Mouse (Mus musculus): ENCODE measurements around the gene Gsg1. TPM values are rescaled to one million over a fixed set of nuclear protein-coding genes. Genes with fewer than 3 reads are reported as not detected.

The Gsg1 gene
- polyA plus RNA-seq, 1 experiment from 2014 or later = 0.74 TPM

- no peak for ATAC-seq (ENCODE audit: insufficient number of reproducible peaks, insufficient read depth, low FRiP score, low read depth)
- no peak overlapping the region for H3K4me2 ChIP-seq (ENCODE audit: low read length)
- 67% methylated on average over 6 of the region's 6 CpGs for WGBS
- no peaks in the 10 kb centered on the region for H3K27me3 ChIP-seq (ENCODE audit: control insufficient read depth, insufficient read depth, low read length)
- no peak overlapping the region for H3K9ac ChIP-seq (ENCODE audit: low read length)
- no peaks in the 10 kb centered on the region; a peak in 1 of 4 replicates for H3K4me1 ChIP-seq (ENCODE audit: control insufficient read depth in 2 of 2, insufficient read depth in 2 of 2, low read length in 2 of 2)
- no peaks in the 10 kb centered on the region for H3K9me3 ChIP-seq (ENCODE audit: control insufficient read depth, low read length)
- H3K4me3 ChIP-seq (ENCODE audit: control insufficient read depth in 1 of 2, insufficient read depth in 1 of 2, low read depth in 1 of 2, low read length in 2 of 2) = no peak overlapping the region
- H3K27ac ChIP-seq (replicated peaks in 1 of 2; ENCODE audit: control insufficient read depth in 1 of 2, insufficient read depth in 1 of 2, low read depth in 2 of 2, low read length in 2 of 2) = no peak overlapping the region
- H3K36me3 ChIP-seq (ENCODE audit: control insufficient read depth, insufficient read depth, low read length) = no peaks in the 10 kb centered on the region
Measured at GRCm38 (mm10) chr6:135294150-135294549, 40.0 kb upstream of the Gsg1 start.

GRCm38 (mm10) chr6:135292391-135292790 lies 38.2 kb upstream of the Gsg1 start:
- Histone ChIP-seq H3K36me3 (ENCODE audit: control insufficient read depth, insufficient read depth, low read length) (no peaks in the 10 kb centered on the region), H3K4me3 (ENCODE audit: control insufficient read depth in 1 of 2, insufficient read depth in 1 of 2, low read depth in 1 of 2, low read length in 2 of 2) (no peak overlapping the region), H3K4me1 (ENCODE audit: control insufficient read depth in 2 of 2, insufficient read depth in 2 of 2, low read length in 2 of 2) (no peaks in the 10 kb centered on the region), H3K27me3 (ENCODE audit: control insufficient read depth, insufficient read depth, low read length) (no peaks in the 10 kb centered on the region), H3K9ac (ENCODE audit: low read length) (no peak overlapping the region), H3K9me3 (ENCODE audit: control insufficient read depth, low read length) (no peaks in the 10 kb centered on the region), H3K27ac (replicated peaks in 1 of 2; ENCODE audit: control insufficient read depth in 1 of 2, insufficient read depth in 1 of 2, low read depth in 2 of 2, low read length in 2 of 2) (no peak overlapping the region), H3K4me2 (ENCODE audit: low read length) (no peak overlapping the region)
- WGBS = 67% methylated on average over 4 of the region's 4 CpGs
- ATAC-seq (ENCODE audit: insufficient number of reproducible peaks, insufficient read depth, low FRiP score, low read depth) = no peak

GRCm38 (mm10) chr6:135279856-135280255 lies 25.7 kb upstream of the Gsg1 start:
- Histone ChIP-seq H3K27ac (replicated peaks in 1 of 2; ENCODE audit: control insufficient read depth in 1 of 2, insufficient read depth in 1 of 2, low read depth in 2 of 2, low read length in 2 of 2) (no peak overlapping the region), H3K36me3 (ENCODE audit: control insufficient read depth, insufficient read depth, low read length) (no peaks in the 10 kb centered on the region), H3K4me2 (ENCODE audit: low read length) (no peak overlapping the region), H3K4me3 (ENCODE audit: control insufficient read depth in 1 of 2, insufficient read depth in 1 of 2, low read depth in 1 of 2, low read length in 2 of 2) (no peak overlapping the region), H3K4me1 (ENCODE audit: control insufficient read depth in 2 of 2, insufficient read depth in 2 of 2, low read length in 2 of 2) (no peaks in the 10 kb centered on the region; a peak in 1 of 4 replicates), H3K9ac (ENCODE audit: low read length) (no peak overlapping the region), H3K9me3 (ENCODE audit: control insufficient read depth, low read length) (no peaks in the 10 kb centered on the region), H3K27me3 (ENCODE audit: control insufficient read depth, insufficient read depth, low read length) (no peaks in the 10 kb centered on the region)
- ATAC-seq (ENCODE audit: insufficient number of reproducible peaks, insufficient read depth, low FRiP score, low read depth) = no peak
- 52% methylated on average over 10 of the region's 10 CpGs for WGBS

- Histone ChIP-seq H3K4me2 (ENCODE audit: low read length) (no peak overlapping the region), H3K4me3 (ENCODE audit: control insufficient read depth in 1 of 2, insufficient read depth in 1 of 2, low read depth in 1 of 2, low read length in 2 of 2) (no peak overlapping the region), H3K27ac (replicated peaks in 1 of 2; ENCODE audit: control insufficient read depth in 1 of 2, insufficient read depth in 1 of 2, low read depth in 2 of 2, low read length in 2 of 2) (no peak overlapping the region), H3K27me3 (ENCODE audit: control insufficient read depth, insufficient read depth, low read length) (no peaks in the 10 kb centered on the region), H3K9me3 (ENCODE audit: control insufficient read depth, low read length) (no peaks in the 10 kb centered on the region), H3K36me3 (ENCODE audit: control insufficient read depth, insufficient read depth, low read length) (no peaks in the 10 kb centered on the region), H3K9ac (ENCODE audit: low read length) (no peak overlapping the region), H3K4me1 (ENCODE audit: control insufficient read depth in 2 of 2, insufficient read depth in 2 of 2, low read length in 2 of 2) (no peaks in the 10 kb centered on the region; a peak in 1 of 4 replicates)
- ATAC-seq (ENCODE audit: insufficient number of reproducible peaks, insufficient read depth, low FRiP score, low read depth) = no peak
- WGBS = 66% methylated on average over 5 of the region's 5 CpGs
Measured at GRCm38 (mm10) chr6:135279286-135279685, 25.1 kb upstream of the Gsg1 start.

- Histone ChIP-seq H3K4me1 (ENCODE audit: control insufficient read depth in 2 of 2, insufficient read depth in 2 of 2, low read length in 2 of 2) (peaks cover 0 to 2% of the 10 kb centered on the region in 2 experiments; a peak in 1 of 4 replicates), H3K36me3 (ENCODE audit: control insufficient read depth, insufficient read depth, low read length) (no peaks in the 10 kb centered on the region), H3K9ac (ENCODE audit: low read length) (no peak overlapping the region), H3K4me2 (ENCODE audit: low read length) (no peak overlapping the region), H3K4me3 (ENCODE audit: control insufficient read depth in 1 of 2, insufficient read depth in 1 of 2, low read depth in 1 of 2, low read length in 2 of 2) (no peak overlapping the region), H3K9me3 (ENCODE audit: control insufficient read depth, low read length) (no peaks in the 10 kb centered on the region), H3K27ac (replicated peaks in 1 of 2; ENCODE audit: control insufficient read depth in 1 of 2, insufficient read depth in 1 of 2, low read depth in 2 of 2, low read length in 2 of 2) (no peak overlapping the region), H3K27me3 (ENCODE audit: control insufficient read depth, insufficient read depth, low read length) (no peaks in the 10 kb centered on the region)
- WGBS = 85% methylated on average over 6 of the region's 6 CpGs
- no peak for ATAC-seq (ENCODE audit: insufficient number of reproducible peaks, insufficient read depth, low FRiP score, low read depth)
Measured at GRCm38 (mm10) chr6:135278302-135278701, 24.2 kb upstream of the Gsg1 start.

- Histone ChIP-seq H3K27me3 (ENCODE audit: control insufficient read depth, insufficient read depth, low read length) (no peaks in the 10 kb centered on the region), H3K27ac (replicated peaks in 1 of 2; ENCODE audit: control insufficient read depth in 1 of 2, insufficient read depth in 1 of 2, low read depth in 2 of 2, low read length in 2 of 2) (no peak overlapping the region), H3K9me3 (ENCODE audit: control insufficient read depth, low read length) (no peaks in the 10 kb centered on the region), H3K4me1 (ENCODE audit: control insufficient read depth in 2 of 2, insufficient read depth in 2 of 2, low read length in 2 of 2) (peaks cover 2 to 5% of the 10 kb centered on the region in 2 experiments; a peak in 1 of 4 replicates), H3K36me3 (ENCODE audit: control insufficient read depth, insufficient read depth, low read length) (no peaks in the 10 kb centered on the region), H3K4me3 (ENCODE audit: control insufficient read depth in 1 of 2, insufficient read depth in 1 of 2, low read depth in 1 of 2, low read length in 2 of 2) (no peak overlapping the region), H3K4me2 (ENCODE audit: low read length) (no peak overlapping the region), H3K9ac (ENCODE audit: low read length) (no peak overlapping the region)
- 55% methylated on average over 6 of the region's 6 CpGs for WGBS
- ATAC-seq (ENCODE audit: insufficient number of reproducible peaks, insufficient read depth, low FRiP score, low read depth) = no peak
Measured at GRCm38 (mm10) chr6:135276474-135277295, 22.5 kb upstream of the Gsg1 start.

- Histone ChIP-seq H3K9me3 (ENCODE audit: control insufficient read depth, low read length) (no peaks in the 10 kb centered on the region), H3K4me1 (ENCODE audit: control insufficient read depth in 2 of 2, insufficient read depth in 2 of 2, low read length in 2 of 2) (peaks cover 5 to 6% of the 10 kb centered on the region in 2 experiments; a peak in 2 of 4 replicates), H3K27ac (replicated peaks in 1 of 2; ENCODE audit: control insufficient read depth in 1 of 2, insufficient read depth in 1 of 2, low read depth in 2 of 2, low read length in 2 of 2) (no peak overlapping the region), H3K36me3 (ENCODE audit: control insufficient read depth, insufficient read depth, low read length) (no peaks in the 10 kb centered on the region), H3K4me3 (ENCODE audit: control insufficient read depth in 1 of 2, insufficient read depth in 1 of 2, low read depth in 1 of 2, low read length in 2 of 2) (no peak overlapping the region), H3K27me3 (ENCODE audit: control insufficient read depth, insufficient read depth, low read length) (no peaks in the 10 kb centered on the region), H3K9ac (ENCODE audit: low read length) (no peak overlapping the region), H3K4me2 (ENCODE audit: low read length) (no peak overlapping the region)
- no peak for ATAC-seq (ENCODE audit: insufficient number of reproducible peaks, insufficient read depth, low FRiP score, low read depth)
- WGBS = 43% methylated on average over 4 of the region's 4 CpGs
Measured at GRCm38 (mm10) chr6:135275231-135275630, 21.1 kb upstream of the Gsg1 start.
